ENCODE assay signal across 8 mouse cellular contexts in genomic region chr7:128748758-128749157, GRCm38 (mm10). TPM values are rescaled to one million over a fixed set of nuclear protein-coding genes. Genes with fewer than 3 reads are reported as not detected.
DNase-seq lines count a peak whose midpoint lies in the region; ATAC-seq and TF ChIP-seq lines count a peak whose summit lies in the region.

No protein-coding gene starts in this region.

- DNase-seq in cerebellum, postnatal 14 days = peak; percentile 33 to 45
- no peak for DNase-seq in cerebellum, adult 11 months
- peak; percentile 56 for DNase-seq in G1E (ENCODE audit: low spot score)
- peak; percentile 85 for DNase-seq in heart, postnatal 4 days
- peak; percentile 86 to 89 for DNase-seq in lung, adult 18-20 months
- DNase-seq in testis, postnatal 10 days (ENCODE audit: low spot score) = peak; percentile 87
- DNase-seq in right cerebral cortex, adult 18-20 months = no peak

- peak overlapping the region; percentile 55; the same call in 1 of the 2 replicates for H3K4me3 ChIP-seq in G1E (ENCODE audit: low read depth, low read length)

- no peak for TF ChIP-seq CTCF in G1E (IDR thresholded peaks at IDR 0.05; ENCODE audit: low read depth, low read length)

- H3K36me3 ChIP-seq in G1E (replicated peaks) = peaks cover 67% of the 10 kb centered on the region

- ATAC-seq in G1E (ENCODE audit: extremely low read depth, insufficient number of reproducible peaks, low FRiP score, poor library complexity, severe bottlenecking) = peak; percentile 71
- ATAC-seq in erythroid progenitor cell, adult 5-6 weeks (replicated peaks; ENCODE audit: low FRiP score, poor library complexity, severe bottlenecking) = peak; percentile 82

- H3K27me3 ChIP-seq in G1E (ENCODE audit: insufficient read depth, low read length) = no peaks in the 10 kb centered on the region

- peaks cover 53% of the 10 kb centered on the region for H3K4me1 ChIP-seq in G1E (ENCODE audit: insufficient read depth, low read depth, low read length)

- no peaks in the 10 kb centered on the region for H3K9me3 ChIP-seq in G1E (replicated peaks)

RNA-seq across cellular contexts. Expression of gene Sec23ip, which starts 4.0 kb away (rescaled TPM):
- total RNA-seq in G1E (2014; fragmentation: Nextera tagmentation) (41.8 and 44.7 TPM in 2 replicates), G1E (2017) (37.9 and 43.2 TPM in 2 replicates)
- polyA plus RNA-seq in G1E (2012) = 10.1 and 15.5 TPM in 2 replicates
- total RNA-seq in erythroid progenitor cell, adult 5-6 weeks (2015; ENCODE audit: low replicate concordance) = 15.5 and 38.6 TPM in 2 replicates
- total RNA-seq in erythroid progenitor cell, adult 5-6 weeks (2017; ENCODE audit: low replicate concordance) = 23.8 and 26.3 TPM in 2 replicates
- total RNA-seq in heart, postnatal 4 days (2021) = 10 to 100 TPM; 34.9 to 36.3 TPM

RNA-seq across cellular contexts. Expression of gene Mcmbp, which starts 8.5 kb away (rescaled TPM):
- 91.6 and 100 TPM in 2 replicates for total RNA-seq in G1E (2014; fragmentation: Nextera tagmentation)
- total RNA-seq in G1E (2017) = 56.3 and 62.9 TPM in 2 replicates
- polyA plus RNA-seq in G1E (2012) = 16.5 and 28.6 TPM in 2 replicates
- 23.8 and 50.7 TPM in 2 replicates for total RNA-seq in erythroid progenitor cell, adult 5-6 weeks (2015; ENCODE audit: low replicate concordance)
- total RNA-seq in erythroid progenitor cell, adult 5-6 weeks (2017; ENCODE audit: low replicate concordance) = 11.9 and 15.3 TPM in 2 replicates
- 10 to 100 TPM; 43.8 to 45.7 TPM for total RNA-seq in heart, postnatal 4 days (2021)

Comparison
In these comparisons a context has a peak if more than half of its experiments do, and no peak if none do; other contexts are left out.
1. DNase-seq: peak in cerebellum, postnatal 14 days (2 of 2), G1E (single experiment), heart, postnatal 4 days (single experiment), lung, adult 18-20 months (2 of 2) and testis, postnatal 10 days (single experiment); none in cerebellum, adult 11 months (single experiment) and right cerebral cortex, adult 18-20 months (single experiment).